Mouse (Mus musculus): ENCODE data around the gene Plekhj1. TPM values are rescaled to one million over a fixed set of nuclear protein-coding genes. Genes with fewer than 3 reads are reported as not detected.
A peak's percentile ranks its signal among the peaks of the same experiment; 100 is the strongest.

Plekhj1 gene
- polyA plus RNA-seq, 1 experiment from 2014 or later, result 75.4 TPM

GRCm38 (mm10) chr10:80773816-80774215 lies 24.6 kb downstream of the Plekhj1 start:
- Histone ChIP-seq H3K27me3 (ENCODE audit: control insufficient read depth, insufficient read depth, low read length) (no peaks in the 10 kb centered on the region), H3K4me2 (ENCODE audit: low read length) (peak overlapping the region; percentile 8; the same call in 1 of the 2 replicates), H3K27ac (replicated peaks in 1 of 2; ENCODE audit: control insufficient read depth in 1 of 2, insufficient read depth in 1 of 2, low read depth in 2 of 2, low read length in 2 of 2) (peak overlapping the region; percentile 92 to 98), H3K4me1 (ENCODE audit: control insufficient read depth in 2 of 2, insufficient read depth in 2 of 2, low read length in 2 of 2) (peaks cover 35 to 41% of the 10 kb centered on the region in 2 experiments), H3K4me3 (ENCODE audit: control insufficient read depth in 1 of 2, insufficient read depth in 1 of 2, low read depth in 1 of 2, low read length in 2 of 2) (no peak overlapping the region), H3K9me3 (ENCODE audit: control insufficient read depth, low read length) (no peaks in the 10 kb centered on the region), H3K36me3 (ENCODE audit: control insufficient read depth, insufficient read depth, low read length) (peaks cover 92% of the 10 kb centered on the region), H3K9ac (ENCODE audit: low read length) (peak overlapping the region; percentile 59)
- WGBS, result 43% methylated on average over 5 of the region's 5 CpGs
- no peak for ATAC-seq (ENCODE audit: insufficient number of reproducible peaks, insufficient read depth, low FRiP score, low read depth)

- Histone ChIP-seq H3K4me1 (ENCODE audit: control insufficient read depth in 2 of 2, insufficient read depth in 2 of 2, low read length in 2 of 2) (peaks cover 10 to 24% of the 10 kb centered on the region in 2 experiments), H3K4me2 (ENCODE audit: low read length) (no peak overlapping the region), H3K36me3 (ENCODE audit: control insufficient read depth, insufficient read depth, low read length) (peaks cover 89% of the 10 kb centered on the region), H3K27me3 (ENCODE audit: control insufficient read depth, insufficient read depth, low read length) (no peaks in the 10 kb centered on the region), H3K27ac (replicated peaks in 1 of 2; ENCODE audit: control insufficient read depth in 1 of 2, insufficient read depth in 1 of 2, low read depth in 2 of 2, low read length in 2 of 2) (no peak overlapping the region), H3K9me3 (ENCODE audit: control insufficient read depth, low read length) (no peaks in the 10 kb centered on the region), H3K9ac (ENCODE audit: low read length) (no peak overlapping the region), H3K4me3 (ENCODE audit: control insufficient read depth in 1 of 2, insufficient read depth in 1 of 2, low read depth in 1 of 2, low read length in 2 of 2) (no peak overlapping the region)
- 80% methylated on average over 6 of the region's 6 CpGs for WGBS
- ATAC-seq (ENCODE audit: insufficient number of reproducible peaks, insufficient read depth, low FRiP score, low read depth), result no peak
Observed at GRCm38 (mm10) chr10:80768365-80768764, 30.1 kb downstream of the Plekhj1 start.

- Histone ChIP-seq H3K4me1 (ENCODE audit: control insufficient read depth in 2 of 2, insufficient read depth in 2 of 2, low read length in 2 of 2) (peaks cover 3 to 20% of the 10 kb centered on the region in 2 experiments; a peak in 3 of 4 replicates), H3K36me3 (ENCODE audit: control insufficient read depth, insufficient read depth, low read length) (peaks cover 68% of the 10 kb centered on the region), H3K4me2 (ENCODE audit: low read length) (no peak overlapping the region), H3K4me3 (ENCODE audit: control insufficient read depth in 1 of 2, insufficient read depth in 1 of 2, low read depth in 1 of 2, low read length in 2 of 2) (no peak overlapping the region), H3K27ac (replicated peaks in 1 of 2; ENCODE audit: control insufficient read depth in 1 of 2, insufficient read depth in 1 of 2, low read depth in 2 of 2, low read length in 2 of 2) (no peak overlapping the region; a peak in 2 of 4 replicates), H3K9me3 (ENCODE audit: control insufficient read depth, low read length) (no peaks in the 10 kb centered on the region), H3K9ac (ENCODE audit: low read length) (no peak overlapping the region), H3K27me3 (ENCODE audit: control insufficient read depth, insufficient read depth, low read length) (no peaks in the 10 kb centered on the region)
- ATAC-seq (ENCODE audit: insufficient number of reproducible peaks, insufficient read depth, low FRiP score, low read depth), result no peak
- WGBS, result 69% methylated on average over 10 of the region's 10 CpGs
Observed at GRCm38 (mm10) chr10:80766161-80766815, 32.1 kb downstream of the Plekhj1 start.

GRCm38 (mm10) chr10:80765746-80766145 lies 32.7 kb downstream of the Plekhj1 start:
- H3K27me3 ChIP-seq (ENCODE audit: control insufficient read depth, insufficient read depth, low read length), result no peaks in the 10 kb centered on the region
- no peaks in the 10 kb centered on the region for H3K9me3 ChIP-seq (ENCODE audit: control insufficient read depth, low read length)
- H3K36me3 ChIP-seq (ENCODE audit: control insufficient read depth, insufficient read depth, low read length), result peaks cover 63% of the 10 kb centered on the region
- 50% methylated on average over 2 of the region's 2 CpGs for WGBS
- ATAC-seq (ENCODE audit: insufficient number of reproducible peaks, insufficient read depth, low FRiP score, low read depth), result no peak
- no peak overlapping the region; a peak in 1 of 4 replicates for H3K27ac ChIP-seq (replicated peaks in 1 of 2; ENCODE audit: control insufficient read depth in 1 of 2, insufficient read depth in 1 of 2, low read depth in 2 of 2, low read length in 2 of 2)
- H3K4me2 ChIP-seq (ENCODE audit: low read length), result no peak overlapping the region
- H3K4me3 ChIP-seq (ENCODE audit: control insufficient read depth in 1 of 2, insufficient read depth in 1 of 2, low read depth in 1 of 2, low read length in 2 of 2), result no peak overlapping the region
- peaks cover 7 to 25% of the 10 kb centered on the region in 2 experiments for H3K4me1 ChIP-seq (ENCODE audit: control insufficient read depth in 2 of 2, insufficient read depth in 2 of 2, low read length in 2 of 2)
- H3K9ac ChIP-seq (ENCODE audit: low read length), result no peak overlapping the region

GRCm38 (mm10) chr10:80763502-80763901 lies 34.9 kb downstream of the Plekhj1 start:
- H3K36me3 ChIP-seq (ENCODE audit: control insufficient read depth, insufficient read depth, low read length), result peaks cover 43% of the 10 kb centered on the region
- no peak overlapping the region for H3K9ac ChIP-seq (ENCODE audit: low read length)
- 89% methylated on average over 2 of the region's 2 CpGs for WGBS
- no peak overlapping the region for H3K27ac ChIP-seq (replicated peaks in 1 of 2; ENCODE audit: control insufficient read depth in 1 of 2, insufficient read depth in 1 of 2, low read depth in 2 of 2, low read length in 2 of 2)
- H3K27me3 ChIP-seq (ENCODE audit: control insufficient read depth, insufficient read depth, low read length), result no peaks in the 10 kb centered on the region
- H3K4me3 ChIP-seq (ENCODE audit: control insufficient read depth in 1 of 2, insufficient read depth in 1 of 2, low read depth in 1 of 2, low read length in 2 of 2), result no peak overlapping the region
- peaks cover 19 to 46% of the 10 kb centered on the region in 2 experiments for H3K4me1 ChIP-seq (ENCODE audit: control insufficient read depth in 2 of 2, insufficient read depth in 2 of 2, low read length in 2 of 2)
- no peak for ATAC-seq (ENCODE audit: insufficient number of reproducible peaks, insufficient read depth, low FRiP score, low read depth)
- no peak overlapping the region for H3K4me2 ChIP-seq (ENCODE audit: low read length)
- no peaks in the 10 kb centered on the region for H3K9me3 ChIP-seq (ENCODE audit: control insufficient read depth, low read length)

- Histone ChIP-seq H3K27ac (replicated peaks in 1 of 2; ENCODE audit: control insufficient read depth in 1 of 2, insufficient read depth in 1 of 2, low read depth in 2 of 2, low read length in 2 of 2) (no peak overlapping the region), H3K36me3 (ENCODE audit: control insufficient read depth, insufficient read depth, low read length) (peaks cover 27% of the 10 kb centered on the region), H3K4me1 (ENCODE audit: control insufficient read depth in 2 of 2, insufficient read depth in 2 of 2, low read length in 2 of 2) (peaks cover 34 to 62% of the 10 kb centered on the region in 2 experiments), H3K4me3 (ENCODE audit: control insufficient read depth in 1 of 2, insufficient read depth in 1 of 2, low read depth in 1 of 2, low read length in 2 of 2) (no peak overlapping the region), H3K4me2 (ENCODE audit: low read length) (no peak overlapping the region), H3K27me3 (ENCODE audit: control insufficient read depth, insufficient read depth, low read length) (no peaks in the 10 kb centered on the region), H3K9me3 (ENCODE audit: control insufficient read depth, low read length) (no peaks in the 10 kb centered on the region), H3K9ac (ENCODE audit: low read length) (no peak overlapping the region)
- 59% methylated on average over 3 of the region's 3 CpGs for WGBS
- ATAC-seq (ENCODE audit: insufficient number of reproducible peaks, insufficient read depth, low FRiP score, low read depth), result no peak
Observed at GRCm38 (mm10) chr10:80761821-80762220, 36.6 kb downstream of the Plekhj1 start.

- no peak for ATAC-seq (ENCODE audit: insufficient number of reproducible peaks, insufficient read depth, low FRiP score, low read depth)
- 69% methylated on average over 4 of the region's 4 CpGs for WGBS
- H3K9ac ChIP-seq (ENCODE audit: low read length), result peak overlapping the region; percentile 32; the same call in 1 of the 2 replicates
- peak overlapping the region; percentile 8 to 33; a peak in 1 of 4 replicates for H3K27ac ChIP-seq (replicated peaks in 1 of 2; ENCODE audit: control insufficient read depth in 1 of 2, insufficient read depth in 1 of 2, low read depth in 2 of 2, low read length in 2 of 2)
- H3K4me2 ChIP-seq (ENCODE audit: low read length), result peak overlapping the region; percentile 11; the same call in 1 of the 2 replicates
- no peaks in the 10 kb centered on the region for H3K9me3 ChIP-seq (ENCODE audit: control insufficient read depth, low read length)
- H3K27me3 ChIP-seq (ENCODE audit: control insufficient read depth, insufficient read depth, low read length), result no peaks in the 10 kb centered on the region
- H3K36me3 ChIP-seq (ENCODE audit: control insufficient read depth, insufficient read depth, low read length), result peaks cover 18% of the 10 kb centered on the region
- no peak overlapping the region for H3K4me3 ChIP-seq (ENCODE audit: control insufficient read depth in 1 of 2, insufficient read depth in 1 of 2, low read depth in 1 of 2, low read length in 2 of 2)
- peaks cover 43 to 63% of the 10 kb centered on the region in 2 experiments for H3K4me1 ChIP-seq (ENCODE audit: control insufficient read depth in 2 of 2, insufficient read depth in 2 of 2, low read length in 2 of 2)
Observed at GRCm38 (mm10) chr10:80760596-80761524, 37.6 kb downstream of the Plekhj1 start.

All from heart, embryonic 14.5 days (tissue).